Mouse (Mus musculus) embryonic fibroblast, embryonic 13.5 days (primary cell): Measurements from ENCODE around the gene Snx18.

Source experiments
- CTCF ChIP-seq: IDR thresholded peaks from 2 replicates; pipeline ENCODE4 v1.5.1; 2011; ENCODE audit warnings: mild to moderate bottlenecking, control low read depth, low read length, moderate library complexity, borderline replicate concordance; ENCODE audit not compliant: insufficient read depth
- POLR2A ChIP-seq: IDR thresholded peaks from 2 replicates; pipeline ENCODE4 v1.6.1; 2011; ENCODE audit warnings: low read depth, mild to moderate bottlenecking, control low read depth, low read length, moderate library complexity

DNA sequence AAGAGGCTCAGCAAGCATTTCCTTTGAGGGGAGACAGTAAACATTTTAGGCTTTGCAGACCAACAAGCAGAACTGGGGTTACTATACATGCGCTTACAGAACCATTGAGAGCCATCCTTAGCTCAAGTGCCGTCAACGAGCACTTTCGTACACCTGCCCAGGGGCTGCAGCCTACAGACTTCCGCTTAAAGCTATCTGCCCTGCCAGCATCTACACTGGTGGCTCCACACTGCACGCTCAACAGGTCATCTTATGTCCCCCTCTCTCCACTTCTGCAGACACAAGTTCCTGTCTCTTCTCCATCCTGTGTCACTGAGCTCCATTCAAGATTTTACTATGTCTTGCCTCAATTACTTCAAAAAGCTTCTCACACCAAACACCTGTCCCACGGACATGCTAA lies 11.0 kb downstream of the Snx18 start:
- TF ChIP-seq CTCF (no peak), POLR2A (no peak)
